Mouse (Mus musculus): Measurements from ENCODE around the gene Vps9d1. TPM values are rescaled to one million over a fixed set of nuclear protein-coding genes. Genes with fewer than 3 reads are reported as not detected.
"Not testable (repeated sequence)": the region's sequence is repeated elsewhere in the genome, so short reads cannot be mapped to it uniquely, and the experiment has no call there.

Vps9d1 gene
- polyA plus RNA-seq, 1 experiment from 2014 or later: 39.3 TPM

- H3K4me1 ChIP-seq: no peaks in the 10 kb centered on the region
- H3K4me3 ChIP-seq: no peak overlapping the region
- ATAC-seq (ENCODE audit: low FRiP score, low read depth): no peak
- H3K27ac ChIP-seq (replicated peaks): no peak overlapping the region
- no peaks in the 10 kb centered on the region for H3K27me3 ChIP-seq
- no peak overlapping the region for H3K9ac ChIP-seq (replicated peaks)
- H3K4me2 ChIP-seq (replicated peaks): no peak overlapping the region
- WGBS: 91% methylated on average over 4 of the region's 4 CpGs
- no peaks in the 10 kb centered on the region for H3K9me3 ChIP-seq
- peaks cover 23% of the 10 kb centered on the region for H3K36me3 ChIP-seq
These were observed 25.7 kb upstream of the Vps9d1 start for GRCm38 (mm10) chr8:123279828-123280227.

- Histone ChIP-seq H3K9me3 (no peaks in the 10 kb centered on the region), H3K4me1 (no peaks in the 10 kb centered on the region), H3K4me3 (no peak overlapping the region), H3K36me3 (peaks cover 26% of the 10 kb centered on the region; the same call in 1 of the 2 replicates), H3K27ac (replicated peaks) (no peak overlapping the region), H3K4me2 (replicated peaks) (no peak overlapping the region), H3K9ac (replicated peaks) (no peak overlapping the region), H3K27me3 (no peaks in the 10 kb centered on the region)
- 84% methylated on average over 7 of the region's 7 CpGs for WGBS
- no peak for ATAC-seq (ENCODE audit: low FRiP score, low read depth)
These were observed 24.3 kb upstream of the Vps9d1 start for GRCm38 (mm10) chr8:123278445-123278844.

DNA sequence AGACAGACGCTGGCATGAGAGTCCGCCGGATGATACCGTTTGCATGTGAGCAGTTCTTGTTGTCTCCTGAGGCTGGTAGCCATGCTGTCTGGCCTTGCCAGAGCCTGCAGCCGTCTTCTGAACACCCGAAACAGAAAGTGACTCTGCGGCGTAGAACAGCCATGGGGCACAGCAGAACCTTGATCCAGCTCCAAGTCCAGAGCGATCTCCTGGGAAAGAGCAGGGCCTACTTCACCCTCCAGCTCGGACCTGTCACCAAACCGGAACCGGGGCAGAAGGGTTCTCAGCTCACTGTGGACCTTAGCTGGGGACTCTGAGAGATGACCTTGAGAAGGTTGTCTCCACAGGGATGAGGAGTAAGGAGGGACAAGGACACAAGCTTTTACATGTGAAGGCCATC is 20.9 kb upstream of the Vps9d1 start:
- Histone ChIP-seq H3K4me3 (no peak overlapping the region), H3K4me1 (no peaks in the 10 kb centered on the region), H3K9ac (replicated peaks) (no peak overlapping the region), H3K27me3 (no peaks in the 10 kb centered on the region), H3K9me3 (no peaks in the 10 kb centered on the region), H3K36me3 (peaks cover 13% of the 10 kb centered on the region; the same call in 1 of the 2 replicates), H3K27ac (replicated peaks) (no peak overlapping the region), H3K4me2 (replicated peaks) (no peak overlapping the region)
- no peak for ATAC-seq (ENCODE audit: low FRiP score, low read depth)
- 96% methylated on average over 12 of the region's 12 CpGs for WGBS

DNA sequence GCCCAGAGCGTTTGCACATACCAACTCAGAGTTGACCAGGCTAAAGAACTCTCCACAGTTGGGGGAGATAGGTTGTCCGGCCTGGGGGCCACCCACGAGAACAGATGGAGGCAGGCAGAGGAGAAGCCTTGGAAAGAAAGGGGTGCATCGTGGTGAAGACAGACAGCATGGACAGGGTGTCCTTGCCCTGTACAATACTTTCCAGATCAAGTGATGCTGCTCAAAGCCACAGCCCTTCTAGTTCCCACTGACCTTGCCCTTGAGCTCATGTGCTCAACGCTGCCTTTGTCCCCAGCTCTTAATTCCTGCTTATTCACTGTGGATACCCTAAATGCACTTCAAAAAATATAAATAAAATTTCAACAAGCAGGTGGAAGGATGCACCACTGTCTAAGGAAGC is 20.3 kb upstream of the Vps9d1 start:
- Histone ChIP-seq H3K27me3 (no peaks in the 10 kb centered on the region), H3K4me3 (no peak overlapping the region), H3K4me2 (replicated peaks) (no peak overlapping the region), H3K9me3 (no peaks in the 10 kb centered on the region), H3K27ac (replicated peaks) (no peak overlapping the region), H3K9ac (replicated peaks) (no peak overlapping the region), H3K36me3 (peaks cover 20% of the 10 kb centered on the region), H3K4me1 (no peaks in the 10 kb centered on the region)
- ATAC-seq (ENCODE audit: low FRiP score, low read depth): no peak
- 88% methylated on average over 5 of the region's 5 CpGs for WGBS

- no peak overlapping the region for H3K4me3 ChIP-seq
- peaks cover 45% of the 10 kb centered on the region for H3K36me3 ChIP-seq
- H3K9ac ChIP-seq (replicated peaks): no peak overlapping the region
- no peaks in the 10 kb centered on the region for H3K9me3 ChIP-seq
- no peak for ATAC-seq (ENCODE audit: low FRiP score, low read depth)
- no peaks in the 10 kb centered on the region for H3K27me3 ChIP-seq
- no peak overlapping the region for H3K4me2 ChIP-seq (replicated peaks)
- 76% methylated on average over 4 of the region's 4 CpGs for WGBS
- no peaks in the 10 kb centered on the region for H3K4me1 ChIP-seq
- no peak overlapping the region for H3K27ac ChIP-seq (replicated peaks)
These were observed 17.8 kb upstream of the Vps9d1 start for GRCm38 (mm10) chr8:123271901-123272300.

DNA sequence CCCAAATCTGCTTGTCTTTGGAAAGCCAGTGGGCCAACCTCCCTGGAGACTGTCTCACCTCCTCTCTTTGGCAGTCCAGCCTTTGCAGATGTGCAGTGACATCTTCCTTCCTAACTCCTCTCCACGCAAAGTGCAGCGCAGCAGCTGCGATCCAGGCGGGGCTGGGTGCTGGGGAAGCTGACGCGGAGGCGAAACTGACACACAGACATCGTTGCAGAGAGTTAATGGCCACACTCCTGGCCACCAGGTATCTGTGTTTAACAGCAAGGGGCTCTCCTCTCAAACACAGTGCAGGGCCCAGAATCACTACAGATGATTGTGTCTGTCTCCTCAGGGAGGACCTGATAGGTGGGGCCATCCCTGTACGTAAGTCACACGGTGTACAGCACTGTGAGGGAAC is 17.0 kb upstream of the Vps9d1 start:
- Histone ChIP-seq H3K4me1 (no peaks in the 10 kb centered on the region), H3K27me3 (no peaks in the 10 kb centered on the region), H3K4me3 (no peak overlapping the region), H3K27ac (replicated peaks) (no peak overlapping the region), H3K36me3 (peaks cover 53% of the 10 kb centered on the region), H3K4me2 (replicated peaks) (no peak overlapping the region), H3K9me3 (no peaks in the 10 kb centered on the region), H3K9ac (replicated peaks) (no peak overlapping the region)
- 91% methylated on average over 10 of the region's 10 CpGs for WGBS
- ATAC-seq (ENCODE audit: low FRiP score, low read depth): no peak

DNA sequence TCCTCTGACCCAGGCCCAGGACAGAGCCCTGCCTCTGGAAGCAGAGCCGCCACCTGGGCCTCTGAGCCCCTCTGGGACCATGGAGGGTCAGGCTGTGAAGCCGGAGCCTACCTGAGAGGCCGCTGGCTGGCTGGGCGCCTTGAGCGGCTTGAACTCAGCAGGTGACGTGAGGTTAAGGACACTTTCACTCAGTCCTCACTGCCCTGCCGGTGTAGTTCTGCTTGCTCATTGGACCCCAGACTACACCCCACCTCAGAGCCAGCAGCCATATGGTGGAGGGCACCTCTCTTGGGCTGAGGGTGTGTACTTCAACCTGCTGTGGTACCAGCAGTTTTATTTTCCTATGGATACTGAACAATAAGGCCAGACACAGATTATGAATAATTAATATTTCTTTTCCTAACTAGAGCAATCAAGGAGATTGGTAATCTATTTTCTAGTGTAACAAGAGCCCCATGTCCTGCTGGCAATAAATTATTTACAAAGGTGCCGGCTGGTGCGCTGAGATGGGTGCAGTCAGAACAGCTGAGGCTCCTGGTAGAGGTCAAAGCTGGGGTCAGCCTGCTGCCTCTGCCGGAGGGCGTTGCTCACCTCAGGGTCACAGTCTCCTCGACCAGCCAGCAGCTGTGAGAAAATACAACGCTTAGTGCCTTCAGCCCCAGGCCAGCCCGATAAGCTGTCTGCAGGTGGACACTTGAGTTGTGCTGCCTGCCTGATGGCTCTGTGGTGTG is 13.9 kb upstream of the Vps9d1 start:
- no peak overlapping the region for H3K4me2 ChIP-seq (replicated peaks)
- 0 out of 2 replicates have a peak, but pooled peaks have one; percentile 38 for ATAC-seq (ENCODE audit: low FRiP score, low read depth)
- H3K4me3 ChIP-seq: no peak overlapping the region
- H3K27me3 ChIP-seq: no peaks in the 10 kb centered on the region
- peaks cover 76% of the 10 kb centered on the region for H3K36me3 ChIP-seq
- H3K4me1 ChIP-seq: no peaks in the 10 kb centered on the region
- 81% methylated on average over 14 of the region's 14 CpGs for WGBS
- H3K9me3 ChIP-seq: no peaks in the 10 kb centered on the region
- H3K27ac ChIP-seq (replicated peaks): 0 out of 2 replicates have a peak overlapping the region, but pooled peaks have one; percentile 39
- no peak overlapping the region for H3K9ac ChIP-seq (replicated peaks)

DNA sequence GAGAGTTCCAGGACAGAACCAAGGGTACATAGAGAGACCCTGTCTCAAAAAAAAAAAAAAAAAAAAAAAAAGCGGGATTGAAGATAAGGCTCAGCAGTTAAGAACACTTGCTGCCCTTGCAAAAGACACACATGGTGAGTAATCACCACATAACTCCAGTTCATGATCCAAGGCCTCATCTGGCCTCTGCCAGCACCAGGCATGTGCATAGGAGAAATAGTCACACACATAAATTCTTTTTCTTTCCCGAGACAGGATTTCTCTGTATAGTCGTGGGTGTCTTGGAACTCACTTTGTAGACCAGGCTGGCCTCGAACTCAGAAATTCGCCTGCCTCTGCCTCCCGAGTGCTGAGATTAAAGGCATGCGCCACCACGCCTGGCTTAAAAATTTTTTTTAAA is 3.4 kb upstream of the Vps9d1 start:
- peaks cover 57% of the 10 kb centered on the region for H3K36me3 ChIP-seq
- H3K9ac ChIP-seq (replicated peaks); H3K27me3 ChIP-seq; H3K4me3 ChIP-seq; H3K9me3 ChIP-seq; ATAC-seq (ENCODE audit: low FRiP score, low read depth); H3K27ac ChIP-seq (replicated peaks); H3K4me2 ChIP-seq (replicated peaks): not testable (repeated sequence)
- WGBS: 91% methylated on average over 8 of the region's 8 CpGs
- H3K4me1 ChIP-seq: peaks cover 24% of the 10 kb centered on the region

DNA sequence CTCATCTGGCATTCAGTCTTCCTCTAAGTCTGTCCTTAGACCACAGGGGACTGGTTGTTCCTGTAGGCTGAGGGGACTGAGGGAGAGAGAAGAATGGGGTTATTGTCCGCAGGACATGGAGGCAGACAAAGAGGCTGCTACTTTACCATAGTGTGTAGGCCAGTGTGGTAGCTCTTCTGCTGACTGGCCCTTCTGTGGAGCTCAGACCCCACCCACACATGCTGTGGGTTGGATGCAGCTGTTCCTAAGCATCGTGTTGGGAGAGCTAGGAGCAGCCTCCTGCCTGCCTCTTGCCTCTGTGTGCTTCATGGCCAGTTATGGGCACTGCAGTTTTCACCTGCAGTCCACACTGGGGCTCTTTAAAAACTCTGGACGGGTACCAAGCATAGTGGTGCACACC is 3.0 kb upstream of the Vps9d1 start:
- no peaks in the 10 kb centered on the region for H3K27me3 ChIP-seq
- peaks cover 26% of the 10 kb centered on the region for H3K4me1 ChIP-seq
- H3K27ac ChIP-seq (replicated peaks): no peak overlapping the region
- ATAC-seq (ENCODE audit: low FRiP score, low read depth): no peak
- H3K36me3 ChIP-seq: peaks cover 57% of the 10 kb centered on the region
- H3K4me3 ChIP-seq: no peak overlapping the region
- H3K9ac ChIP-seq (replicated peaks): 0 out of 2 replicates have a peak overlapping the region, but pooled peaks have one; percentile 21
- no peaks in the 10 kb centered on the region for H3K9me3 ChIP-seq
- WGBS: 81% methylated on average over 3 of the region's 3 CpGs
- no peak overlapping the region for H3K4me2 ChIP-seq (replicated peaks)

DNA sequence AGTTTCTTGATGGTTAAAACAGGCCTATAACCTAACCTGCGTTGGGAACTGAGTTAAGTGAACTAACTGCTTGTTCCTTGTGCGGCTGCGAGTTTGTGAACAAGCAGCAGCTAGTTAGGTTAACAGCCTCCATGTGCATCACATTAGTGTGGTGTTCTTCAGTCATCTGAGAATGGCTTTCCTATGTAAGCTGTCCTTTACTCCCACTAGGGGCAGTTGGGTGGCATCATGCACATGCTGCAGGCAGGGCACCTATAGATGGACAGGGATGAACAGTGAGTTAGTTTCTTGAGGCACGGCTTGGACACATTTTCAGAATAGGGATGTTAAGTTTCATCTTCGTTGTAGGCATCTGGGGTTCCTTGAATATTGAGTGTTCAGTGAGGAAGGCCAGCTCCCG is 1.0 kb upstream of the Vps9d1 start:
- no peak overlapping the region for H3K27ac ChIP-seq (replicated peaks)
- ATAC-seq (ENCODE audit: low FRiP score, low read depth): no peak
- H3K9me3 ChIP-seq: no peaks in the 10 kb centered on the region
- H3K4me1 ChIP-seq: peaks cover 26% of the 10 kb centered on the region
- 75% methylated on average over 6 of the region's 6 CpGs for WGBS
- H3K36me3 ChIP-seq: peaks cover 57% of the 10 kb centered on the region
- H3K9ac ChIP-seq (replicated peaks): peak overlapping the region; percentile 96
- H3K27me3 ChIP-seq: no peaks in the 10 kb centered on the region
- peak overlapping the region; percentile 94 for H3K4me3 ChIP-seq
- peak overlapping the region; percentile 99 for H3K4me2 ChIP-seq (replicated peaks)

- H3K36me3 ChIP-seq: peaks cover 56% of the 10 kb centered on the region
- peaks cover 26% of the 10 kb centered on the region for H3K4me1 ChIP-seq
- under 1% methylated on average over 38 of the region's 40 CpGs for WGBS
- H3K4me2 ChIP-seq (replicated peaks): peak overlapping the region; percentile 99
- H3K27me3 ChIP-seq: no peaks in the 10 kb centered on the region
- peak overlapping the region; percentile 87 for H3K27ac ChIP-seq (replicated peaks)
- no peaks in the 10 kb centered on the region for H3K9me3 ChIP-seq
- peak; percentile 53; the same call in 1 of the 2 replicates for ATAC-seq (ENCODE audit: low FRiP score, low read depth)
- peak overlapping the region; percentile 96 for H3K9ac ChIP-seq (replicated peaks)
- H3K4me3 ChIP-seq: peak overlapping the region; percentile 94
These were observed 573 bp downstream of the Vps9d1 start for GRCm38 (mm10) chr8:123253451-123254098.

DNA sequence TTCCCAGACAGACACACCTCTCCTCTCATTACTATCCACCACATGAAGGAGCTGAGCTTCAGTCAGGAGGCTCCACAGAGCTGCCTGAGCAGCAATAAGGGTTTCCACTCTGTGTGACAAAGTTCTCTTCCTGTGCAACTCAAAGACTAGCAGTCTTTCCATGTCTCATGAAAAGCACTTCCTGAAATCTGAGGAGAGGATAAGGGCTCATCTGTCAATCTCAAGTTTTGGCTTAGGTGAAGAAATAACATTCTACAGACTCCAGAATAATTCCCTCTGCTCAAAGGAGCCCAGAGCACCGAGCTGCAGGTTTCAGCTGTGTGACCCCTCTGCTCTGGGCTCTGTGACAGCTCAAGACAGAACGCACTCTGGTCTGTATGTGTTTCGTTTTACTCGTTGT is 1.2 kb downstream of the Vps9d1 start:
- Histone ChIP-seq H3K4me1 (peaks cover 26% of the 10 kb centered on the region), H3K9me3 (no peaks in the 10 kb centered on the region), H3K4me2 (replicated peaks) (peak overlapping the region; percentile 99), H3K27me3 (no peaks in the 10 kb centered on the region), H3K27ac (replicated peaks) (no peak overlapping the region), H3K36me3 (peaks cover 56% of the 10 kb centered on the region), H3K4me3 (peak overlapping the region; percentile 94), H3K9ac (replicated peaks) (peak overlapping the region; percentile 96; the same call in 1 of the 2 replicates)
- ATAC-seq (ENCODE audit: low FRiP score, low read depth): no peak
- WGBS: 65% methylated on average over 4 of the region's 4 CpGs

Measured in midbrain, embryonic 12.5 days (tissue).